Mouse (Mus musculus): ENCODE results near the gene Tnip2.

Tnip2 gene

GRCm38 (mm10) chr5:34446207-34446606, 67.6 kb downstream of the Tnip2 start:
- DNase-seq: no peak

Measured in thymus, postnatal 14 days (tissue).